Mouse (Mus musculus) lung, embryonic 14.5 days (tissue): Measurements from ENCODE around the gene Arhgap24. TPM values are rescaled to one million over a fixed set of nuclear protein-coding genes. Genes with fewer than 3 reads are reported as not detected.

ENCODE experiments used
- ATAC-seq: fragments of 200-750 bp; cut with Nextera tagmentation; 2 replicates; pipeline ENCODE4 v1.8.0; 2017; ENCODE audit warnings: mild to moderate bottlenecking, moderate TSS enrichment, moderate library complexity; ENCODE audit not compliant: insufficient read depth
- DNase-seq: peaks from one replicate; pipeline ENCODE4 v3.0.0-alpha.2; 2015
- H3K27ac ChIP-seq: fragments of 300-500 bp; sonication (generic); 2 replicates; pipeline ENCODE4 v1.5.1; 2014; ENCODE audit warnings: low read depth, mild to moderate bottlenecking, moderate library complexity
- H3K27me3 ChIP-seq: fragments of 300-500 bp; sonication (generic); 2 replicates; pipeline ENCODE4 v1.6.1; 2014; ENCODE audit warnings: low read length, control low read depth; ENCODE audit not compliant: insufficient read depth
- H3K36me3 ChIP-seq: fragments of 300-500 bp; sonication (generic); 2 replicates; pipeline ENCODE4 v1.6.1; 2014; ENCODE audit warnings: control low read depth; ENCODE audit not compliant: insufficient read depth
- H3K4me1 ChIP-seq: fragments of 300-500 bp; sonication (generic); 2 replicates; pipeline ENCODE4 v1.6.1; 2014; ENCODE audit warnings: antibody characterized with exemption, control low read depth; ENCODE audit not compliant: insufficient read depth
- H3K4me2 ChIP-seq: fragments of 300-500 bp; sonication (generic); 2 replicates; pipeline ENCODE4 v1.6.1; 2014; ENCODE audit warnings: mild to moderate bottlenecking
- H3K4me3 ChIP-seq: fragments of 300-500 bp; sonication (generic); 2 replicates; pipeline ENCODE4 v1.5.1; 2014; ENCODE audit warnings: low read depth, low read length
- H3K9ac ChIP-seq: fragments of 300-500 bp; sonication (generic); 2 replicates; pipeline ENCODE4 v1.6.1; 2014
- H3K9me3 ChIP-seq: fragments of 300-500 bp; sonication (generic); 2 replicates; pipeline ENCODE4 v1.6.1; 2016; ENCODE audit warnings: low read depth, low read length, control low read depth
- CTCF ChIP-seq: IDR thresholded peaks from 2 replicates; pipeline ENCODE4 v1.5.1; 2016; ENCODE audit warnings: antibody characterized with exemption, low read depth
- WGBS: fragments of 180-500 bp; shearing (Covaris S2); extraction: QIAGEN DNeasy Blood & Tissue Kit; methylation state at CpG from one replicate; pipeline ENCODE4 v1.1.7; 2014; 5-methylcytosine and 5-hydroxymethylcytosine counted together
- polyA plus RNA-seq: library from polyadenylated mRNA; unstranded; fragments of >200 nt; fragmentation: Nextera tagmentation; extraction: Ambion mirVana; gene quantifications from 2 replicates; pipeline ENCODE4 v1.2.1, GENCODE M21; 2014

Gene Arhgap24
- polyA plus RNA-seq, 1 experiment from 2014 or later, result 26.2 TPM

DNA sequence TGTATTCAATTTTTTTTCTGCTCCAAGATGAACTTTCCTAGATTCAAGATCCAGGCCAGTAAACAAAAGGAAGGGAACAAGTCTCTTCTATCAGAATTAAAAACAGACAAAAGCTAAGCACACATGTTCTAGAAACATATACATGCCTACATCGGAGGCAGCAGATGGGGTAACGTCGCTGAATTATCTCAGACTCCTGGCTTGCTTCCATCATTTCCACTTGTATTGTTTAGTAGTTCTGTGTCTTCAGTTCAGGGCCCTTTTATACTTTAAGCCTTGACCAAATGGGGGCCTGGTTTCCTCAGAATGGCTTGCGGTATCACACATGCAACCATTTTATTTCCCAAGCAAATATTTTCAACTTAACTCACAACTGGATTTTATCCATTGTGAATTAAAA, 154.4 kb downstream of the Arhgap24 start:
- TF ChIP-seq CTCF, result no peak
- DNase-seq (peak; percentile 54), ATAC-seq (no peak)
- H3K9me3 ChIP-seq, result no peaks in the 10 kb centered on the region
- WGBS, result 46% methylated on average over 4 of the region's 4 CpGs
- no peak overlapping the region for H3K9ac ChIP-seq
- H3K4me2 ChIP-seq, result no peak overlapping the region
- no peak overlapping the region for H3K27ac ChIP-seq
- no peaks in the 10 kb centered on the region for H3K4me1 ChIP-seq
- no peak overlapping the region for H3K4me3 ChIP-seq
- no peaks in the 10 kb centered on the region for H3K36me3 ChIP-seq
- H3K27me3 ChIP-seq, result no peaks in the 10 kb centered on the region

DNA sequence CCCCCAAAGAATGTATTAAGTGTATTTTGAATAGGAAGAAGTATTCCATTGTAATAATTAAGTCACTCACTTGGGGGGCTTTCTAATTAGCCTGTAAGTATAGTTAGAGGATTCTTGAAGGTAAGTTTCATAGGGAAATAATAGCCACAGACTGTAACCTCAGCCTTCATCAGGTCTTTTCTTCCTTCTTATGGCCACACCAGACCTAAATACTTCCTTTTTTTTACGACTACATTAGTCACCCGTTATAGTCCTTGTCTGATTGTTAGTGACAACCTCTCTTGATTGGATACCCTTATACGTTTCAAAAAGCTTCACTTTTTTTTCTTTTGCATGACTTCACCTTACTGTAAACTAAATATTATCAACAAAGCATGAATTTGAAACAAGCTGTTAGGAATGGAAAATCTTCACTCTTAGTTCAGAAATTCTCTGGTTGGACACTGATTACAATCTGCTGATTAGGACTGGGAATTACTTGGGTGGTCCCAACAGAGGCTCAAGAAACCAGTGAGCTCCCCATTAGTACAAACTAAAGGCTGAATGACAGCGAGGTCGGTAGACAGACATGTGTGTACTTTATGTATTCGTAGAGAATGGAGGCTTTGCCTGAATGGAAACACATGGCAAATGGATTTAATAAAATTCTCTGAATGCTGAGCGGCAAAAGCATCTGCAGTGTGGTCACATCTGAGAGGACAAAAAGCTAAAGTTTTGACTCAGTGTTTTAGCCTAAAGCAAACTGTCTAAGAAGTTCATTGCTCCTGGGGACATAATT, 158.8 kb downstream of the Arhgap24 start:
- H3K4me2 ChIP-seq, result no peak overlapping the region
- WGBS, result 42% methylated on average over 7 of the region's 7 CpGs

DNA sequence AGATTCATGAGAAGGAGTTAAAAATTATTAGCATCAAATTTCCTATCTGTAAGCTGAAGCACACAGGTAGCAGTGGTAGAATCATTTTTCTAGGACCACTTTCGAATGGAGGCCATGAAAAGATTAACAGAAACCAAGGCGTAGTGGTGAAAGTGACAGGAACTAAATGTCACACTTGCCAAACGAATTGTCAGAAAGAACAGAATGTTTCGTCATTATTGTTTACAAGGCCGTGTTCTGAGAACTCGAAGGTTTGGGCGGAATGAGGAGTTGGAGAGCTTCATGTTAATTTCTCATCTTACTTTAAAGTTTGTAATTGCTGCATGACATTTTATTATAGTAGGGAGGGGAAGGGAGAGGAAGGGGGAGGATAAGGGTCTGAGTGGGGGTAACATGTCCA, 162.2 kb downstream of the Arhgap24 start:
- no peaks in the 10 kb centered on the region for H3K4me1 ChIP-seq
- DNase-seq (no peak), ATAC-seq (no peak)
- no peaks in the 10 kb centered on the region for H3K36me3 ChIP-seq
- no peak overlapping the region for H3K9ac ChIP-seq
- H3K4me2 ChIP-seq, result no peak overlapping the region
- H3K4me3 ChIP-seq, result no peak overlapping the region
- 56% methylated on average over 7 of the region's 7 CpGs for WGBS
- H3K27ac ChIP-seq, result no peak overlapping the region
- no peak for TF ChIP-seq CTCF
- H3K27me3 ChIP-seq, result no peaks in the 10 kb centered on the region
- H3K9me3 ChIP-seq, result no peaks in the 10 kb centered on the region

More for the DNA sequence above, 158.8 kb downstream of the Arhgap24 start:
- no peaks in the 10 kb centered on the region for H3K27me3 ChIP-seq
- H3K9ac ChIP-seq, result no peak overlapping the region
- H3K9me3 ChIP-seq, result no peaks in the 10 kb centered on the region
- H3K36me3 ChIP-seq, result no peaks in the 10 kb centered on the region
- H3K4me3 ChIP-seq, result no peak overlapping the region
- no peak overlapping the region for H3K27ac ChIP-seq
- ATAC-seq (no peak), DNase-seq (peak; percentile 10)
- H3K4me1 ChIP-seq, result no peaks in the 10 kb centered on the region
- no peak for TF ChIP-seq CTCF

DNA sequence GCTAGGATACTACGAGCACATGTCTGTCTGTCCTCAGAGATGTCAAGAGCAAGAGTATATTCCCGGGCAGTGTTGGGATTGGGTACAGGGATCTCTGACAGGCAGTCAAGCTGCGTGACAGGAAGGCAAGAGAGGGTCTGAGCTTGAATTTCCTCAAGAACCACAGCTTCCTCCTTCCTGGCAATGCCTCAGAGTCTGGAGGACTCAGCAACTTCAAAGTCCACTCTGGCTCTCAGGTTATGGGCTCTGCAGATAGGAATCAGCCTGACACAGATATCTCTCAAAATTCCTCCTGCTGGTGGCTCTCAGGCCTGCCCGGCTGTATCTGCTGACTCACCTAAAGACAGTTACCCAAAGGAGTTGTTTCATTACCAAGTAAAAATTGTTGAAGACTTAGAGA, 162.6 kb downstream of the Arhgap24 start:
- no peak for ATAC-seq
- H3K27ac ChIP-seq, result no peak overlapping the region

DNA sequence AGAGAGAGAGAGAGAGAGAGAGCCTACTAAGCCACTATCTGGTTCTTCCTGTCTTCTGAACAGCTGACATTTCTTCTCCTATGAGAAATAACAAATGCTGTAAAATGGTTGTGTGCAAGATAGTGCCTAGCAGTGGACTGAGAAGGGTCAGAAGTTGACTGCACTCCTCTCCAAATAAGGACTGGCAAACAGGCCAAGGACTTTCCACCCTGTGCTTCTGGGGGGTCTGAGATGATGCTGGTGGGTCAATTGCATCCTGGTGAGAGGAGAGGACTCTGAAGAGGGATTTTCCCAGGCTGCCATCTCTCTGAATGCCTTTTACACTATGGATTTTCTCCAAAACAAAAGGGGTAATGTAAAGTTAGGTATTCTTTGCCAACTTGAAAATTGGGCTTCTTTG, 177.9 kb downstream of the Arhgap24 start:
- no peaks in the 10 kb centered on the region for H3K4me1 ChIP-seq
- H3K4me3 ChIP-seq, result no peak overlapping the region
- no peak for TF ChIP-seq CTCF
- ATAC-seq (peak; percentile 69; the same call in 1 of the 2 replicates), DNase-seq (peak; percentile 30)
- no peaks in the 10 kb centered on the region for H3K27me3 ChIP-seq
- H3K9me3 ChIP-seq, result no peaks in the 10 kb centered on the region
- H3K27ac ChIP-seq, result no peak overlapping the region
- H3K4me2 ChIP-seq, result no peak overlapping the region
- H3K36me3 ChIP-seq, result no peaks in the 10 kb centered on the region
- no peak overlapping the region for H3K9ac ChIP-seq

More for the DNA sequence above, 162.6 kb downstream of the Arhgap24 start:
- H3K4me2 ChIP-seq, result no peak overlapping the region
- 66% methylated on average over 4 of the region's 4 CpGs for WGBS
- no peak for TF ChIP-seq CTCF
- no peaks in the 10 kb centered on the region for H3K36me3 ChIP-seq
- no peak overlapping the region for H3K4me3 ChIP-seq
- no peaks in the 10 kb centered on the region for H3K4me1 ChIP-seq
- no peaks in the 10 kb centered on the region for H3K27me3 ChIP-seq
- no peaks in the 10 kb centered on the region for H3K9me3 ChIP-seq
- DNase-seq, result no peak
- H3K9ac ChIP-seq, result no peak overlapping the region

DNA sequence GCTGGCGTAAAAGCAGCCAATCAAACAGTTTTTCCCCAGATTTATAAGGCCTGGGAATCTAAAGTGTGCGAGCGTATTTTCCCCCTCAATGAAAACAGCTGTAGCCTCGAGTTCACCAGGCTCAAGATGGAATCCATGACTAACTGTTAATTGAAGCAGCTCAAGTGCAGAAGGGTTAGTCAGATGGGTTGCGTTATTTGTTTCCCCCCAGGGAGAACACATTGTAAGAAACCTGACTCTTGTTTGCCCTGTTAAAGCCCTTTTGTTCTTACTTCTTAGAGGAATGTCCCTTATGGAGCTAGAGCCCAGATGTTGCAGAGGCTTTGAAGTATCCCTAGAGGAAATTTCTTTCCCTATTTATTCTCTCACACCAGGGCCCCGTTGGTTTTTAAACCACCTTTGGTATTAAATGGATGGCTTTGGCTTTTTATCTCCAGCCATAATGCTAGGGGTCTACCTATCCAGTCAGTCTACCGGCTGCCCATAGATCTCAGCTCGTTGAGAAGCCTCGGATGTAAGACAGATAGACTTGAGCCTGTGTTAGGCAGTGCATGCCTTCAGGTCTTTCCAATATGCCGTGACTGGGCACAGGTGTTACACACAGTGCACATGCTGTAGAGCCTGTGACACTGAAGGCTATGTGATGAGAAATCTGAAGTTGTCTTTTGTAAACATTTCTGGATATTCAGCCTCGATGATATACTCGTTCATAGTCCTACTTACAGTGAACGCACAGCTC, 184.0 kb downstream of the Arhgap24 start:
- no peak for DNase-seq
- H3K36me3 ChIP-seq, result no peaks in the 10 kb centered on the region

DNA sequence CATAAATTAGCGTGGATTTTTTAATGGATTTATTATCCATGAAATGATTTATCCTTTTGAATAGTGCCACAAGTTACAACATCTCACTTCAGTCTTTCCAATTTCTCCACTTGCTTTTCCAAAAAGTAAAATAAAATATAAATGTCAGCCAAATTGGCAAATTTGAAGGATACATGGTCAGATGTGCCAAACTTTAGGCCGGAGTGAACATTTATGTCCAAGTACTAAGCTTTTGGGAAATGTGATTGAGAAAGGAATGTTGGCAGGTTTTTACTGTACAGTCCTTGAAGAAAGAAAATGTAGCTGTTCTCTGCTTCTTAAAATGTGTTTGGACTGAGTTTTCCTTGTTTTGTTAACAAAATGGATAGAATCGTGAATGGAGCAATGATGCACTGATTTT, 185.7 kb downstream of the Arhgap24 start:
- 78% methylated on average over 3 of the region's 3 CpGs for WGBS
- Histone ChIP-seq H3K27ac (no peak overlapping the region), H3K27me3 (no peaks in the 10 kb centered on the region), H3K4me3 (no peak overlapping the region), H3K4me1 (no peaks in the 10 kb centered on the region; the same call in 1 of the 2 replicates), H3K36me3 (no peaks in the 10 kb centered on the region), H3K9me3 (no peaks in the 10 kb centered on the region), H3K4me2 (no peak overlapping the region), H3K9ac (no peak overlapping the region)
- ATAC-seq (no peak), DNase-seq (no peak)
- no peak for TF ChIP-seq CTCF

More for the DNA sequence above, 184.0 kb downstream of the Arhgap24 start:
- ATAC-seq, result no peak
- H3K4me3 ChIP-seq, result no peak overlapping the region
- no peaks in the 10 kb centered on the region; the same call in 1 of the 2 replicates for H3K4me1 ChIP-seq
- no peak for TF ChIP-seq CTCF
- 53% methylated on average over 13 of the region's 13 CpGs for WGBS
- no peaks in the 10 kb centered on the region for H3K27me3 ChIP-seq
- H3K4me2 ChIP-seq, result no peak overlapping the region
- no peaks in the 10 kb centered on the region for H3K9me3 ChIP-seq
- no peak overlapping the region for H3K9ac ChIP-seq
- no peak overlapping the region for H3K27ac ChIP-seq
